Mouse (Mus musculus) liver, embryonic 13.5 days (tissue): ENCODE measurements around the gene Ccl9. TPM values are rescaled to one million over a fixed set of nuclear protein-coding genes. Genes with fewer than 3 reads are reported as not detected.

Source experiments
- ATAC-seq: fragments of 200-750 bp; cut with Nextera tagmentation; 2 replicates; pipeline ENCODE4 v1.8.0; 2017; ENCODE audit warnings: low read depth, mild to moderate bottlenecking, moderate number of reproducible peaks, moderate library complexity
- DNase-seq: peaks from one replicate; pipeline ENCODE4 v3.0.0; 2022
- H3K27ac ChIP-seq: fragments of 300-500 bp; sonication (generic); 2 replicates; pipeline ENCODE4 v1.5.1; 2015; ENCODE audit warnings: moderate library complexity, mild to moderate bottlenecking, inconsistent platforms
- H3K27me3 ChIP-seq: fragments of 300-500 bp; sonication (generic); 2 replicates; pipeline ENCODE4 v1.6.1; 2015; ENCODE audit warnings: mild to moderate bottlenecking, inconsistent platforms
- H3K36me3 ChIP-seq: fragments of 300-500 bp; sonication (generic); 2 replicates; pipeline ENCODE4 v1.6.1; 2015; ENCODE audit warnings: mild to moderate bottlenecking, inconsistent platforms
- H3K4me1 ChIP-seq: fragments of 300-500 bp; sonication (generic); replicated peaks from 2 replicates; pipeline ENCODE4 v1.6.1; 2015; ENCODE audit warnings: inconsistent platforms
- H3K4me2 ChIP-seq: fragments of 300-500 bp; sonication (generic); 2 replicates; pipeline ENCODE4 v1.6.1; 2015; ENCODE audit warnings: inconsistent platforms, mild to moderate bottlenecking, moderate library complexity
- H3K4me3 ChIP-seq: fragments of 300-500 bp; sonication (generic); replicated peaks from 2 replicates; pipeline ENCODE4 v1.5.1; 2015; ENCODE audit warnings: mild to moderate bottlenecking, inconsistent platforms
- H3K9ac ChIP-seq: fragments of 300-500 bp; sonication (generic); 2 replicates; pipeline ENCODE4 v1.6.1; 2015; ENCODE audit warnings: mild to moderate bottlenecking, inconsistent platforms
- H3K9me3 ChIP-seq: fragments of 300-500 bp; sonication (generic); replicated peaks from 2 replicates; pipeline ENCODE4 v1.6.1; 2016; ENCODE audit warnings: inconsistent platforms
- WGBS: fragments of 180-500 bp; shearing (Covaris S2); methylation state at CpG from one replicate; pipeline ENCODE4 v1.1.7; 2015; ENCODE audit not compliant: insufficient replicate concordance; 5-methylcytosine and 5-hydroxymethylcytosine counted together
- polyA plus RNA-seq: library from polyadenylated mRNA; unstranded; fragments of >200 nt; fragmentation: Nextera tagmentation; extraction: Ambion mirVana; gene quantifications from 2 replicates; pipeline ENCODE4 v1.2.1, GENCODE M21; 2015

The Ccl9 gene
- polyA plus RNA-seq, result 16.5 and 16.8 TPM in 2 replicates

GRCm38 (mm10) chr11:83578186-83578760 is at the start of gene Ccl9:
Gene Ccl9 (minus strand): TSS chr11:83578636.
- WGBS, result 47% methylated on average over 2 of the region's 2 CpGs

GRCm38 (mm10) chr11:83623586-83623985 is 45.1 kb upstream of the Ccl9 start:
- H3K27ac ChIP-seq, result no peak overlapping the region
- H3K4me2 ChIP-seq, result no peak overlapping the region
- H3K9ac ChIP-seq, result no peak overlapping the region
- no peaks in the 10 kb centered on the region for H3K27me3 ChIP-seq
- ATAC-seq (no peak), DNase-seq (no peak)
- no peaks in the 10 kb centered on the region for H3K9me3 ChIP-seq
- WGBS, result 65% methylated on average over 3 of the region's 3 CpGs
- no peaks in the 10 kb centered on the region for H3K4me1 ChIP-seq
- no peaks in the 10 kb centered on the region for H3K36me3 ChIP-seq
- H3K4me3 ChIP-seq, result no peak overlapping the region

More at GRCm38 (mm10) chr11:83578186-83578760, at the start of gene Ccl9:
- 0 out of 2 replicates have a peak, but pooled peaks have one; percentile 29 for ATAC-seq
- H3K9me3 ChIP-seq, result no peaks in the 10 kb centered on the region
- H3K9ac ChIP-seq, result no peak within 1 kb of the TSS
- no peaks in the 10 kb centered on the region for H3K27me3 ChIP-seq
- DNase-seq, result no peak
- peak within 1 kb of the TSS; percentile 14; the same call in 1 of the 2 replicates for H3K4me2 ChIP-seq
- peaks cover 7% of the 10 kb centered on the region; the same call in 1 of the 2 replicates for H3K4me1 ChIP-seq
- H3K27ac ChIP-seq, result peak within 1 kb of the TSS; percentile 47; the same call in 1 of the 2 replicates
- H3K4me3 ChIP-seq, result no peak within 1 kb of the TSS
- H3K36me3 ChIP-seq, result no peaks in the 10 kb centered on the region

GRCm38 (mm10) chr11:83619037-83619436 is 40.6 kb upstream of the Ccl9 start:
- Histone ChIP-seq H3K4me2 (no peak overlapping the region), H3K9ac (no peak overlapping the region), H3K4me1 (no peaks in the 10 kb centered on the region), H3K27ac (no peak overlapping the region), H3K4me3 (no peak overlapping the region), H3K9me3 (no peaks in the 10 kb centered on the region), H3K27me3 (no peaks in the 10 kb centered on the region), H3K36me3 (no peaks in the 10 kb centered on the region)
- WGBS, result 33% methylated on average over 1 of the region's 1 CpGs
- no peak for ATAC-seq
- DNase-seq, result no peak

GRCm38 (mm10) chr11:83618238-83618637 is 39.8 kb upstream of the Ccl9 start:
- no peak overlapping the region for H3K9ac ChIP-seq
- no peaks in the 10 kb centered on the region for H3K36me3 ChIP-seq
- no peak overlapping the region for H3K27ac ChIP-seq
- 34% methylated on average over 5 of the region's 5 CpGs for WGBS
- no peaks in the 10 kb centered on the region for H3K4me1 ChIP-seq
- no peak overlapping the region for H3K4me3 ChIP-seq
- H3K27me3 ChIP-seq, result no peaks in the 10 kb centered on the region
- H3K4me2 ChIP-seq, result no peak overlapping the region
- no peak for DNase-seq
- ATAC-seq, result no peak
- no peaks in the 10 kb centered on the region for H3K9me3 ChIP-seq

- Histone ChIP-seq H3K9me3 (no peaks in the 10 kb centered on the region), H3K27me3 (no peaks in the 10 kb centered on the region), H3K4me3 (no peak overlapping the region), H3K9ac (no peak overlapping the region), H3K4me1 (no peaks in the 10 kb centered on the region), H3K36me3 (no peaks in the 10 kb centered on the region), H3K27ac (no peak overlapping the region), H3K4me2 (no peak overlapping the region)
- 47% methylated on average over 1 of the region's 1 CpGs for WGBS
- DNase-seq, result no peak
- no peak for ATAC-seq
Measured at GRCm38 (mm10) chr11:83616586-83616985, 38.1 kb upstream of the Ccl9 start.

- no peak for ATAC-seq
- Histone ChIP-seq H3K36me3 (no peaks in the 10 kb centered on the region), H3K4me2 (no peak overlapping the region), H3K9ac (no peak overlapping the region), H3K27ac (no peak overlapping the region), H3K27me3 (no peaks in the 10 kb centered on the region), H3K4me1 (no peaks in the 10 kb centered on the region), H3K9me3 (no peaks in the 10 kb centered on the region), H3K4me3 (no peak overlapping the region)
- 36% methylated on average over 2 of the region's 2 CpGs for WGBS
- DNase-seq, result no peak
Measured at GRCm38 (mm10) chr11:83610900-83611299, 32.5 kb upstream of the Ccl9 start.

GRCm38 (mm10) chr11:83606396-83606795 is 28.0 kb upstream of the Ccl9 start:
- H3K27ac ChIP-seq, result no peak overlapping the region
- H3K4me1 ChIP-seq, result no peaks in the 10 kb centered on the region
- no peak overlapping the region for H3K4me3 ChIP-seq
- WGBS, result 19% methylated on average over 1 of the region's 1 CpGs
- no peak overlapping the region for H3K4me2 ChIP-seq
- ATAC-seq (no peak), DNase-seq (no peak)
- H3K9me3 ChIP-seq, result no peaks in the 10 kb centered on the region
- no peaks in the 10 kb centered on the region for H3K36me3 ChIP-seq
- H3K9ac ChIP-seq, result no peak overlapping the region
- H3K27me3 ChIP-seq, result no peaks in the 10 kb centered on the region

- no peak overlapping the region for H3K4me3 ChIP-seq
- H3K9ac ChIP-seq, result no peak overlapping the region
- no peak overlapping the region for H3K27ac ChIP-seq
- ATAC-seq, result no peak
- H3K27me3 ChIP-seq, result no peaks in the 10 kb centered on the region
- no peaks in the 10 kb centered on the region for H3K9me3 ChIP-seq
- 64% methylated on average over 3 of the region's 3 CpGs for WGBS
- no peak overlapping the region for H3K4me2 ChIP-seq
- no peaks in the 10 kb centered on the region for H3K4me1 ChIP-seq
- no peak for DNase-seq
- no peaks in the 10 kb centered on the region for H3K36me3 ChIP-seq
Measured at GRCm38 (mm10) chr11:83605535-83605934, 27.1 kb upstream of the Ccl9 start.

GRCm38 (mm10) chr11:83604698-83605097 is 26.3 kb upstream of the Ccl9 start:
- no peaks in the 10 kb centered on the region for H3K9me3 ChIP-seq
- no peak overlapping the region for H3K4me3 ChIP-seq
- H3K27me3 ChIP-seq, result no peaks in the 10 kb centered on the region
- no peak overlapping the region for H3K9ac ChIP-seq
- WGBS, result 56% methylated on average over 4 of the region's 4 CpGs
- no peaks in the 10 kb centered on the region for H3K36me3 ChIP-seq
- H3K4me1 ChIP-seq, result no peaks in the 10 kb centered on the region
- no peak overlapping the region for H3K27ac ChIP-seq
- DNase-seq, result no peak
- H3K4me2 ChIP-seq, result no peak overlapping the region
- ATAC-seq, result no peak

- no peak overlapping the region for H3K27ac ChIP-seq
- H3K9ac ChIP-seq, result no peak overlapping the region
- no peak for ATAC-seq
- H3K4me3 ChIP-seq, result no peak overlapping the region
- no peak for DNase-seq
- no peaks in the 10 kb centered on the region for H3K36me3 ChIP-seq
- no peaks in the 10 kb centered on the region for H3K9me3 ChIP-seq
- no peak overlapping the region for H3K4me2 ChIP-seq
- no peaks in the 10 kb centered on the region for H3K27me3 ChIP-seq
- no peaks in the 10 kb centered on the region for H3K4me1 ChIP-seq
- 69% methylated on average over 3 of the region's 3 CpGs for WGBS
Measured at GRCm38 (mm10) chr11:83603399-83603798, 25.0 kb upstream of the Ccl9 start.

GRCm38 (mm10) chr11:83600576-83600975 is 22.1 kb upstream of the Ccl9 start:
- Histone ChIP-seq H3K9me3 (no peaks in the 10 kb centered on the region), H3K4me3 (no peak overlapping the region), H3K27ac (no peak overlapping the region), H3K36me3 (no peaks in the 10 kb centered on the region), H3K9ac (no peak overlapping the region), H3K4me2 (no peak overlapping the region), H3K27me3 (no peaks in the 10 kb centered on the region), H3K4me1 (no peaks in the 10 kb centered on the region)
- ATAC-seq (no peak), DNase-seq (no peak)
- 64% methylated on average over 2 of the region's 2 CpGs for WGBS

- WGBS, result 60% methylated on average over 3 of the region's 3 CpGs
- ATAC-seq (no peak), DNase-seq (no peak)
- H3K4me2 ChIP-seq, result no peak overlapping the region
- H3K36me3 ChIP-seq, result no peaks in the 10 kb centered on the region
- H3K4me3 ChIP-seq, result no peak overlapping the region
- H3K4me1 ChIP-seq, result no peaks in the 10 kb centered on the region
- no peak overlapping the region for H3K27ac ChIP-seq
- no peaks in the 10 kb centered on the region for H3K9me3 ChIP-seq
- no peak overlapping the region for H3K9ac ChIP-seq
- no peaks in the 10 kb centered on the region for H3K27me3 ChIP-seq
Measured at GRCm38 (mm10) chr11:83598991-83599390, 20.6 kb upstream of the Ccl9 start.
